Mouse (Mus musculus): ENCODE measurements at regions not wholly inside any gene's neighbourhood (a gene's known extent, or its start where the extent isn't known, plus 50 kb on each side); places are given as distances from the start of the nearest gene placed in this dataset.

DNA sequence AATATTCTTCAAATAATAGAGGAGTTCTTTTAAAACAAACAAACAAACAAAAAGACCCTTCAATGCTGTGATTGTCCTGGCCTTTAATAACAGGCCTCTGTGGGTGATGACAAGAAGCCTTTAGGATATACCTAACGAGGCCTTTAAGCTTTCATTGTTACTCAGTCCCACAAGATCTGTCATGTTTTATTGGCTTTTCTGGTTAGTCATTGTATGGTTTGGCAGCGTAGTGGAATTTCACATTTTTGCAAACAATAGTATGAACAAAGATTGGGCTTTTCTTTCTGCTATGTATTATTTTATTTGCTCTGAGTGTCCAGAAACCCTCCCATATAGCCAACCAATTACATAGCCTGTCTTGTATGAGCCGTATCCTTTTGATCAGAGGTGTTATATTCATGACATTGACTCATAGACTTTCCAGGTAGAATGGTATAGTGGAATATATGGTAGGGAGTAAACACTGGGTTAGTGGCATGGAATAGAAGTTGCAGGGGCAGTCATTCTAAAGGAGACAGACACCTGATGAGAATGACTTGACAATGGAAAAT is 76.1 kb upstream of the Cerkl start:
- Histone ChIP-seq H3K4me3 (no peak overlapping the region), H3K27ac (no peak overlapping the region), H3K36me3 (ENCODE audit: poor library complexity, severe bottlenecking) (no peaks in the 10 kb centered on the region), H3K4me1 (peaks cover 11% of the 10 kb centered on the region), H3K4me2 (no peak overlapping the region), H3K9me3 (replicated peaks) (no peaks in the 10 kb centered on the region), H3K9ac (no peak overlapping the region), H3K27me3 (peaks cover 9% of the 10 kb centered on the region)
- ATAC-seq, result no peak
- WGBS, result 51% methylated on average over 3 of the region's 3 CpGs

DNA sequence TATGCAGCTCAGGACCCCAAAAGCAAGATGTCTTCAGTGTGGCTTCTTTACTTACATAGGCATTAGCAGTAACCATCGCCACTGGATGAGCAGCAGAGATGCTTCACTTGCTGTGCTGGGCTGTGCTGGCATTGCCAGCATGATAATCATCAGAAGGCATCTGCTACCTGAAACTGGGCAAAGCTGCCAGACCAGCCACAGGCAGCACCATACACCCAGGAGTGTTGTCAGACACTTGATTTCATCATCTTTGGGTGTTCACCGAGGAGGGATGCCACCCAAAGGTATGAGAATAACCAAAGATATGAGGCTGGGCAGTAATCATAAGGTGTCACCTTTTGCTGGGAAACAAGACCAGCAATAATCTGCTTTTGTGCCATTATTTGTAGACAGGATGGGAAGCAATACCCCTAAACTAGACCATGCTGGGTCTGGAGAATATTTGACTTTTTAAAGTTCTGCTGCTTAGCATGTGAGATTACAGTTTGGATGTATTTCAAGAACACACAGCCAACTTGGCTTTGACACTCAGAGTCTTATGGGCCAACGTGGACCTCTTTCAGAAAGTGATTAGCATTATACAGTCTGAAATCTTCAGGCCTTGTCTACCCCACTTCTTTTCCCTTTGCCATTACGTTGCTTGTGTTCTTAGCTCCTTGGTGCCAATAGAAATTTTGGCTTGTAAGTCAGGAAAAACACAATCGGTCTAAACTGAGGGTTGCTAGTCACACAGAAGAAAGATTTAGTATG is 80.7 kb upstream of the Cerkl start:
- Histone ChIP-seq H3K4me1 (no peaks in the 10 kb centered on the region), H3K9ac (no peak overlapping the region), H3K4me3 (no peak overlapping the region), H3K36me3 (ENCODE audit: poor library complexity, severe bottlenecking) (no peaks in the 10 kb centered on the region), H3K27ac (no peak overlapping the region), H3K9me3 (replicated peaks) (no peaks in the 10 kb centered on the region), H3K27me3 (no peaks in the 10 kb centered on the region), H3K4me2 (no peak overlapping the region)
- 83% methylated on average over 5 of the region's 5 CpGs for WGBS
- no peak for ATAC-seq

DNA sequence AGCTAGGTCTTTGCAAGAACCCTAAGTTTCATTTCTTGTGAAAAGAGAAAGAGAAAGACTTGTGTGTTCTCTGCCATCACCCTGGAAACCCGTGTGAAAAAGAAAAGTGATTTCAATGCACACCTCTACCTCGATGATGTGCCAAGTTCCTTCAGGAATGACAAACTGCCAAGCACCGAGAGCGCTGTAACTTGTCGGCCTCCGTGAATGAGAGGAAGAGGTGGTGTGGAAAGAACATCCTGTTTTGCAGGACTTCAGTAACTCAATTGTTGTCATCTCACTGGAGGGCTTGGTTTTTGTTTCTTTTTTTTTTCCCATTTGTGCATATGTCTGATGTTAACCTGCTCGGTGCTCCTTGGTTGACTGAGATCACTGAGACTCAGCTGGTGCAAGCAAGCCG is 83.8 kb upstream of the Cerkl start:
- no peaks in the 10 kb centered on the region for H3K4me1 ChIP-seq
- H3K36me3 ChIP-seq (ENCODE audit: poor library complexity, severe bottlenecking), result no peaks in the 10 kb centered on the region
- no peaks in the 10 kb centered on the region for H3K9me3 ChIP-seq (replicated peaks)
- no peak for ATAC-seq
- H3K27me3 ChIP-seq, result no peaks in the 10 kb centered on the region
- no peak overlapping the region for H3K9ac ChIP-seq
- no peak overlapping the region for H3K27ac ChIP-seq
- no peak overlapping the region for H3K4me3 ChIP-seq
- no peak overlapping the region for H3K4me2 ChIP-seq
- 89% methylated on average over 8 of the region's 8 CpGs for WGBS

DNA sequence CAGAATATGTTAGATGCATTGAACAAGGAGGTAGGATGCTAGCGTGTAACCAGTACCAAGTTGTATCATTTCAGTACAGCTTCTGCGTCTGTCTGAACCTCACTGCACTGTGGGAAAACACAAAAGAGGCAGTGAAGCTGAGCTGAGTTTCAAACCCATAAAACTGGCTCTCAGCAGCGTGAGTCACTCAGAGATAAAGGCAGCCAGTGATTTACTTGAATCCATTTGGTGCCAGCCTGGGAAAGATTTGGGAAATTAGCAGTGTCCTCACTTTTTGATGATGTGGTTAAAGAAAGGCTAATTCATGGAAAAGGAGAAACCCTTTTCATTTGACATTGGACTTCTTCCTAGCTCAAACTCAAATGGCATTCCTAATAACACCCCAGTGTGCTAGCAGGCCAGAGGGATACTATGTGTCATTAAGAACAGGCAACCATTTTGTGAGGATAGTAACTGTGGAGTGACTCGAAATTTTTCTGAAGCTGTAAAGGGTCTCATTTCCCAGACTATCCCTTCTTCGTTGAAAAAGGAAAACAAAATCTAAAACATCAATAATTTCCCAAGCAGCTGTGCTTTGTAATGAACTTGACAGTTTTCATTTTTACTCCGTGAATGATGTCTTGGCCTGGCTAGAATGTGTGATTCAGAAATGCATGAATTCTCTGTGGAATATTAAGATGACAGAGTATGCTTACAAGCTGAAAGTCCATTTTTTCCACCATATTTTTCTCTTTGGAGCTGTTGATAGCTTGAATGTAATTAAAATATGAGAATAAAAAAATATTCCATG is 85.8 kb upstream of the Cerkl start:
- 77% methylated on average over 6 of the region's 6 CpGs for WGBS
- no peaks in the 10 kb centered on the region for H3K9me3 ChIP-seq (replicated peaks)
- no peak for ATAC-seq
- no peak overlapping the region for H3K9ac ChIP-seq
- no peak overlapping the region for H3K4me3 ChIP-seq
- no peaks in the 10 kb centered on the region for H3K36me3 ChIP-seq (ENCODE audit: poor library complexity, severe bottlenecking)
- no peak overlapping the region for H3K4me2 ChIP-seq
- no peaks in the 10 kb centered on the region for H3K4me1 ChIP-seq
- H3K27ac ChIP-seq, result no peak overlapping the region
- no peaks in the 10 kb centered on the region for H3K27me3 ChIP-seq

DNA sequence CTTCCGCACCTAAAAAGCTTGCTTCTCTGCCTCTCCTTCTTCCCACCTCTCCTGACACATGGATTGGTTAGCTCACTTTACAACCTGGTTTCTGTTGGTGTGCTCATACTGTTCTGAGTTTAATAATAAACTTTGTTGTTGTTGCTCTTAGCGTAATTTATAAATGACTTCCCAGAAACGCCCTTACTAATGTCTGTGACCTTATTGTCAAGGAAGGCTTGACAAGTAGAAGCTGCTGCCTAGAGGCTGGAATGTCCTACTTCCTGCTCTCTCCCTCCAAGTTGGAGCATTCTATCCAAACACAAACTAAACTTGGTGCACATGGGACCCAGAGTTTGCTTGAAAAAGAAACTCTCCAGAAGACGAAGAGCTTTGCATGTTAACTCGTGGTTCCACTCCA is 86.9 kb upstream of the Cerkl start:
- no peaks in the 10 kb centered on the region for H3K9me3 ChIP-seq (replicated peaks)
- no peaks in the 10 kb centered on the region for H3K27me3 ChIP-seq
- ATAC-seq, result no peak
- no peak overlapping the region for H3K27ac ChIP-seq
- no peaks in the 10 kb centered on the region for H3K4me1 ChIP-seq
- no peak overlapping the region for H3K9ac ChIP-seq
- 90% methylated on average over 5 of the region's 5 CpGs for WGBS
- no peak overlapping the region for H3K4me2 ChIP-seq
- H3K4me3 ChIP-seq, result no peak overlapping the region
- no peaks in the 10 kb centered on the region for H3K36me3 ChIP-seq (ENCODE audit: poor library complexity, severe bottlenecking)

DNA sequence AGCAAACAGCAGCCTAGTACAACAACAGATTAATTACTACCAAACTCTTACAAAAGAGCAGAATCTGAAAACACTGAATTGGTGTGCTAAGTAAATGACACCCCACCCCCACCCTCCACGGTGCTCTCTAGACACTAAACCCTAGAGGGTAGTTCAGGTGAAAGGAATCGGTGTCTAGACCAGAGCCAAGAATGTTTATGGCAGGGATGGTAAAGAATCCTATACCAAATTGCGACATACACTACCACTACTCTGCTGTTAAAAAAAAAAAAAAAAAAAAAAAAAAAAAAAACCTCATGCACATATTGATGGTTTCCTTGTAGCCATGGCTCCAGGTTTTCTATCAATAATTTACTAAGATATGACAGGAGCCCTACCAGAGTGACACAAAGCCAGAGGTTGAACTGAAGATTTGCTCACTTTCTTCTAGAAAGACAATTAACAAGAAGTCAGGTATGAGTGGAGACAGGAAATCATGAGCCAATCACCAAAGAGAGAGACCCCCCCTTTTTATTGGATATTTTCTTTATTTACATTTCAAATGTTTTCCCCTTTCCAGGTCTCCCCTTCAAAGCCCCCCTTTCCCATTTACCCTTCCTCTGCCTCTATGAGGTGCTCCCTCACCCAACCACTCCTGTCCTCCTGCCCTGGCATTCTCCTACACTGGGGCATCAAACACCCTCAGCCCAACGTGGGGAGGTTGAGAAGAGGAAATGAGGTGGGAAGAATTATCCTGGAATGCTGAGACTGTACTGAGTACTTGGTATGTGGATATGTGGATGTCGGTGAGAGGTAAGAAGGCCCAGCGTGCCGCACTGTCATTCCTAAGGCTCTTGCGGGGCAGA is 87.6 kb upstream of the Cerkl start:
- ATAC-seq, result no peak
- Histone ChIP-seq H3K9ac (no peak overlapping the region), H3K27ac (no peak overlapping the region), H3K27me3 (no peaks in the 10 kb centered on the region), H3K9me3 (replicated peaks) (no peaks in the 10 kb centered on the region), H3K36me3 (ENCODE audit: poor library complexity, severe bottlenecking) (no peaks in the 10 kb centered on the region), H3K4me3 (no peak overlapping the region), H3K4me1 (no peaks in the 10 kb centered on the region), H3K4me2 (no peak overlapping the region)
- 88% methylated on average over 8 of the region's 8 CpGs for WGBS

DNA sequence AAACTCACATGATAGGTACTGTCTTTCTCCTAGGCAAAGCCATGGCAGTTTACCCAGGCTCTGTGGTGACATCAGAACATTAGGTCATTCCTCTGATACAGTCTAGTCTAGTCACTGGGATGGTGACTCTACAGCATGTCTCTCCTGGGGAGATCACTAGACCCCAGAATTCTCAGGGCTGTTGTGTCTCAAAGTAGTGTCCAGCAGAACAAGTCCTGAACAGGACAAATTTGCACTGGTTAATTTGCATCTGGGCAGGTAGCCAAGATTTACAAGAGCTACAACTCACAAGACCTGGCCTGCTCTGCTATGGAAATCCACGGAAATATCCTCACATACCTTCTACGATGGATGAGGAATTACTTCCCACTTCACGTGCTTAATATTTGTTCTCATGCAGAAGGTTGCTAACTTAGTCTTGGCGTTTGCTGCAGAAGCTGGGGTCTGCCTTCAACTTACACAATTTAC is 88.2 kb upstream of the Cerkl start:
- Histone ChIP-seq H3K27ac (no peak overlapping the region), H3K4me2 (no peak overlapping the region), H3K4me3 (no peak overlapping the region), H3K4me1 (no peaks in the 10 kb centered on the region), H3K27me3 (no peaks in the 10 kb centered on the region), H3K36me3 (ENCODE audit: poor library complexity, severe bottlenecking) (no peaks in the 10 kb centered on the region), H3K9ac (no peak overlapping the region), H3K9me3 (replicated peaks) (no peaks in the 10 kb centered on the region)
- ATAC-seq, result no peak
- 90% methylated on average over 4 of the region's 4 CpGs for WGBS

DNA sequence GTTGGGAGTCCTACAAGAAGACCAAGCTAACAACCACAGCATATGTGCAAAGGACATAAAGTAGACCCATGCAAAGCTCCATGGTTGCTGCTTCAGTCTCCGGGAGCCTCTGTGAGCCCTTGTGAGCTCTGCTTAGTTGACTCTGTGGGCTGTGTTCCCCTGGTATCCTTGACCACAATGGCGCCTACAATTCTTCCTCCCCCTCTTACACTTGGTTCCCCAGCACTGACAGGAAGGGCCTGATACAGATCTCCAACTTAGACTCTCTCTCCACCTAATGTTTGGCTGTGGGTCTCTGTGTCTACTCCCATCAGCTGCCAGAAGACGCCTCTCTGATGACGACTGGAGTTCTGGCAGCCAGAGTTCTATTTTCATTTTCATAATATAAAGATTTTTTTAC is 88.9 kb upstream of the Itprid2 start:
- Histone ChIP-seq H3K9me3 (replicated peaks) (no peaks in the 10 kb centered on the region), H3K4me1 (no peaks in the 10 kb centered on the region), H3K4me3 (no peak overlapping the region), H3K4me2 (no peak overlapping the region), H3K36me3 (ENCODE audit: poor library complexity, severe bottlenecking) (no peaks in the 10 kb centered on the region), H3K9ac (no peak overlapping the region), H3K27me3 (no peaks in the 10 kb centered on the region), H3K27ac (no peak overlapping the region)
- 94% methylated on average over 4 of the region's 4 CpGs for WGBS
- no peak for ATAC-seq

DNA sequence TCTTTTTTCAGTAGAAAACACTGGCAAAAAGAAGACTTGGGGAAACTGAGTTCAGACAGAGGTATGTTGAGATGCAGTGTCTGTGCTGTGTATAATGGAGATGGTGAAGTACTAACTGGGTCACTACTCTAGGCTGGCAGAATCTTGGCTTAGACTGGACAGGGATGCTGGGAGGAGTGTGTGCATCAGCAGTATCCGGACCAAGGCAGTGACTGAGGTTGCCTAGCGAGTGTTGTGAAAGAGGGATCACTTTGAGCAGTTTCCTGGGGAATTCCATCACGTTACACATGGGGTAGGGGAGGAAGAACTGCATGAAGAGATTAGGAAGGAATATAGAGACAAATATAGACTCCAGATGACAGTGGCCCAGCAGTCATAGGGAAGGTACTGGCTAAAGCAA is 87.9 kb upstream of the Itprid2 start:
- WGBS, result 77% methylated on average over 3 of the region's 3 CpGs
- Histone ChIP-seq H3K4me2 (no peak overlapping the region), H3K9me3 (replicated peaks) (no peaks in the 10 kb centered on the region), H3K27ac (no peak overlapping the region), H3K4me3 (no peak overlapping the region), H3K4me1 (peaks cover 6% of the 10 kb centered on the region; the same call in 1 of the 2 replicates), H3K36me3 (ENCODE audit: poor library complexity, severe bottlenecking) (no peaks in the 10 kb centered on the region), H3K27me3 (no peaks in the 10 kb centered on the region), H3K9ac (no peak overlapping the region)
- no peak for ATAC-seq

DNA sequence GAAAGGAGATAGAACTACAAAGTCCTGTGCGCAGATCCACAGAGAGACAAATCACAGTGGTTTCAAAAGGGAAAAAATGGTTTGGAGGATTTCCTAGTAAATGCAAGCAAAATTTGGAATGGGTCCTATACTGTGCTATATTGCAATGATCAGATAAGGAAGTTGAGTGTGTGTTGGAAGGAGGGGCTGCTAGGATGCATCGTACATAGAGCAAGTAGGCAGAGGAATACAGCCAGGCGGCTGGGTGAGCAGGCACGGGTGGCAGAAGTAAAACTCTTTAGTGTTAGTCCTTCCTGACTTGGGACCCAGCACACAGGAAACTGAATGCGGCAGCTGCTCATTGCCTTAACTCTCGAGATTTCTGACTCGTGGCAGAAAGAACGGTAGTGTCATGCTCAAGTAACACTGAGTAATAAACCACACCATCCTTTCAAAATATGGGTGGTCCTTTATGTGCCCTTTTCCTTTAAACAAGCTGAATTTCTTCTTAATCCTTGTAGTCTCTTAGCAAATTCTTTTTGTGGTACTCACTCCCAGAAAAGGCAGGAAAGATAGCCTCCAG is 87.0 kb upstream of the Itprid2 start:
- no peak for ATAC-seq
- Histone ChIP-seq H3K4me1 (peaks cover 10% of the 10 kb centered on the region; the same call in 1 of the 2 replicates), H3K9ac (no peak overlapping the region), H3K27me3 (no peaks in the 10 kb centered on the region), H3K4me2 (no peak overlapping the region), H3K4me3 (no peak overlapping the region), H3K9me3 (replicated peaks) (no peaks in the 10 kb centered on the region), H3K36me3 (ENCODE audit: poor library complexity, severe bottlenecking) (no peaks in the 10 kb centered on the region), H3K27ac (no peak overlapping the region)
- WGBS, result 86% methylated on average over 8 of the region's 8 CpGs

DNA sequence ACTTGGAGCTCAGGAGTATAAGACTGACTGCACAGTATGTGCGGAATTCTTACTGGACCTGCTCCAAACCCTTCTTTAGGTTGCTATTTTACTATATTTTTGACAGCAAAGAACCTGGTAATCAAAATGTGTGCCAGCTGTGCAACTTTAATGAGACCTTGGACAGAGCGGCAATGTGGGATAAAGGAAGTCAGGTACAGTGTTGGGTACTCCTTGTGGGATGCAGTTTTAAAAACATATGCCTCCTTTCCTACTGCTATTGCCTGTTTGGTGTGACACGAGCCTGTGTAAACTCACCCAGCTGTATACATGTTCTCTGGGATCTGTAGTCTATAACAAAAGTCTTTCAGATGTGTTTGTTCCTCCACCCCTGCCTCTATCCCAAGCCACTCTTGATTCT is 85.4 kb upstream of the Itprid2 start:
- 83% methylated on average over 3 of the region's 3 CpGs for whole genome bisulfite sequencing
- H3K9me3 ChIP-seq (replicated peaks), result no peaks in the 10 kb centered on the region
- no peak for ATAC-seq
- H3K27ac ChIP-seq, result no peak overlapping the region
- no peak overlapping the region for H3K4me2 ChIP-seq
- H3K36me3 ChIP-seq (ENCODE audit: poor library complexity, severe bottlenecking), result no peaks in the 10 kb centered on the region
- H3K27me3 ChIP-seq, result no peaks in the 10 kb centered on the region
- peaks cover 10% of the 10 kb centered on the region; the same call in 1 of the 2 replicates for H3K4me1 ChIP-seq
- no peak overlapping the region for H3K9ac ChIP-seq
- no peak overlapping the region for H3K4me3 ChIP-seq

All from forebrain, embryonic 13.5 days (tissue).